Mouse (Mus musculus) brain, embryonic 14.5 days (tissue): ENCODE measurements at regions not wholly inside any gene's neighbourhood (a gene's known extent, or its start where the extent isn't known, plus 50 kb on each side); places are given as distances from the start of the nearest gene placed in this dataset.

ENCODE experiments used
- DNase-seq: peaks from one replicate; pipeline ENCODE4 v3.0.0-alpha.2; 2011; ENCODE audit warnings: low read depth
- CTCF ChIP-seq: fragments of 200-500 bp; IDR thresholded peaks from 2 replicates; pipeline ENCODE4 v1.5.1; 2012; ENCODE audit warnings: inconsistent platforms, mild to moderate bottlenecking, moderate library complexity, borderline replicate concordance; ENCODE audit not compliant: insufficient read depth, insufficient read length; ENCODE audit errors: extremely low read depth
- POLR2A ChIP-seq: fragments of 200-500 bp; IDR thresholded peaks from 2 replicates; pipeline ENCODE4 v1.6.1; 2012; ENCODE audit warnings: mild to moderate bottlenecking, inconsistent platforms, borderline replicate concordance; ENCODE audit not compliant: poor library complexity, insufficient read depth, insufficient read length, severe bottlenecking; ENCODE audit errors: extremely low read depth

DNA sequence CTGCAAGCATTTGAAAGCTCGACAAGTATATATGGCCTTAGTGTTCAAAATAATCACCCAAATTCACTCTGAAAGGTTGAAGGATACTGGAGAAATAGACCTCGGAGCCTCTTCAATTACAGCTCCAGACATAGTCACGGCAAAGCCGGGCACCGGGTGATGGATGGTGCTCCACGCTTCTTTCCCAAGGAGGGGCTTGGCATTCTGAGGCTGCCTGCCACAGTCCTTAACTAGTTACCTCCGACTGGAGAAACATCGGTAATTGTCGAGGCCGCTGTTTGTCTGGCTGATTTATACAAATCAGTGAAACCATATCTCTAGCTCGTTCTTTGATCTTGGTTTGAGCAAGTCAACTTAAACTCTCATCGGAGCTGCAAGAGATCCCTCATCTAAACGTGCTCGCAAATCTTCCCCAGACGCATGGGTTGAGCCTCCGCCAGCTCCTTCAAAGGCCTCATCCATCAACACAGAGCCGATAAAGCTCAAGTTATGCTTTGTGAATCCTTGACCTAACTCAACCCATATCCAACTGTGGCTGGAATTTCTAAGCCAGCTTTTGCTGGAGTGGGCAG lies 145.4 kb upstream of the Stx16 start:
- DNase-seq: no peak
- TF ChIP-seq CTCF (no peak), POLR2A (no peak)

DNA sequence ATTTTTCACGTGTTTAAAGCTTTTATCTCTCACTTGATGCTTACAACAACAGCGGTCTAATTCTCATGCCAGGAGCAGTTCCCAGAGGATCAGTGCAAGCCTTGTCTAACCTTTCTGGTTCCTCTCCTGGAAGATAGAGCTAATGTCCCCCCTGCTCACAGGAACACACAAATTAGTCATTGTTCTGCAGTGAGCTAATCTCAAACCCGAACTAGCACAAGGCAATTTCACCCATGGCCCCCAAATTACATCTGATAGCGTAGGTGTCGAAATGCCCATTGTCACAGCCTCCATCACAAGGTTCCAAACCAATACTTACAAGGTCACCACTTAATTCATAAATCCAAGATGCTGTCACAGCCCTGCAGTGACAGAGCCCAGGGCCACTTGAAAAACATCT lies 140.4 kb upstream of the Stx16 start:
- no peak for TF ChIP-seq POLR2A
- TF ChIP-seq CTCF: no peak
- peak; percentile 9 for DNase-seq

DNA sequence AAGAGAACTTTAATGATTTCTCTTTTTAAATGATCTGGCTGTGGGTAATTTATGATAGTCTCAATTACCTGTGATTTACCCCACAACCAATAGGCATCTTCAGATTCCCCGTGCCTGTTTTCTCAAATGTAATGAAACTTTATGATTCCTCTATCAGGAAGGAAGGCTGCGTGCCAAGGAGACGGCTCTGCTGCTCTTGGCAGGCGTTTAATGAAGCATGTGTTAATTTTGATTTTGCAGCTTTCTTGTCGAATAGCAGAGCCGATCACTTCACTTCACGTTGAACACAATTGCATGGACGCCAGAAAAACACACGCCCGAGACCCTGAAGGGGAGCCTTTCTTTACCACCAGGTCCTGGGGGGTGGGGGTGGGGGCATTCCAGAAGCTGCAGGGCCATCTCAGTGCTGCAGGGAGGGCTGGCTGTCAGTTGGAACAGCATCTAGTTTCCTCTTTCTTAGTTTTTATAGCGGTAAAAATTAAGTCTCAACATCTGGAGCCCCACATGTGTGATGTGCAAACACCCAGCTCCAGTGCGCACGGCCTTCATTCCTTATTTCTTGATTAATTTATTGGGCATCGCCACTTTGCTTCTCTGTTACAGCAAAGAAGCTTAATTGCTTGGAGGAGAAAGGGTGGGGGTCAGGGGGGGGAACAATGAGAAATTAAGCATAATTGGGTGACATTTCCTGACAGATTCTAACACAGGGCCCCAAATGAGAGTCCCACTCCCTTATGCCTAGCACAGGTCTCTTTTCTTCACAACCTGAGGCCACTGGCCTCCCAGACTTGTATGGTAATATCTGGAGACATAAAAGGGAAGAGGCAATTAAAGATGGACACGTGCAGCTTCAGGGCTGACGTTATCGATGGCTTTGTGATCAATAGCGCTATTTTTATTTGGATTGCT lies 138.3 kb upstream of the Stx16 start:
- DNase-seq: peak; percentile 81

GRCm38 (mm10) chr2:173938440-173938787 lies 137.7 kb upstream of the Stx16 start:
- no peak for TF ChIP-seq POLR2A
- TF ChIP-seq CTCF: no peak
- DNase-seq: peak; percentile 36

More for the DNA sequence above, 138.3 kb upstream of the Stx16 start:
- TF ChIP-seq CTCF (no peak), POLR2A (no peak)

GRCm38 (mm10) chr2:173945441-173945840 lies 130.7 kb upstream of the Stx16 start:
- TF ChIP-seq POLR2A: no peak
- TF ChIP-seq CTCF: no peak
- no peak for DNase-seq

DNA sequence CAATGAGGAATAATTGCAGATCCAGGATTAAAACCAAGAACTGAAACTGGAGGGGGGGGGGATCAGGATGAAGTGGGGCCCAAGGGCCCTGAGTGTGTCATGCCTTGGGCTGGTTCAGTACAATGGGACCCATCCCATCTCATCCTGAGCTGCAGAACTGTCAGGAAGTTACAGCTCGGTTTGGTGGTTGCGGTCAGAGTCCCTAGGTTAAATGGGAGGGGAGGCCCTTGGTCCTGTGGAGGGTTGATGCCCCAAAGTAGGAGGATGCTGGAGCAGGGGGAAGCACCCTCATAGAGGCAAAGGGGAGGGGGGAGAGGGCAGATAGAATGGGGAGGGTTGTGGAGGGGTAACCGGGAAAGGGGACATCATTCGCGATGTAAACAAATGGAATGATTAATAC lies 127.5 kb upstream of the Stx16 start:
- TF ChIP-seq CTCF: no peak
- no peak for TF ChIP-seq POLR2A
- no peak for DNase-seq

DNA sequence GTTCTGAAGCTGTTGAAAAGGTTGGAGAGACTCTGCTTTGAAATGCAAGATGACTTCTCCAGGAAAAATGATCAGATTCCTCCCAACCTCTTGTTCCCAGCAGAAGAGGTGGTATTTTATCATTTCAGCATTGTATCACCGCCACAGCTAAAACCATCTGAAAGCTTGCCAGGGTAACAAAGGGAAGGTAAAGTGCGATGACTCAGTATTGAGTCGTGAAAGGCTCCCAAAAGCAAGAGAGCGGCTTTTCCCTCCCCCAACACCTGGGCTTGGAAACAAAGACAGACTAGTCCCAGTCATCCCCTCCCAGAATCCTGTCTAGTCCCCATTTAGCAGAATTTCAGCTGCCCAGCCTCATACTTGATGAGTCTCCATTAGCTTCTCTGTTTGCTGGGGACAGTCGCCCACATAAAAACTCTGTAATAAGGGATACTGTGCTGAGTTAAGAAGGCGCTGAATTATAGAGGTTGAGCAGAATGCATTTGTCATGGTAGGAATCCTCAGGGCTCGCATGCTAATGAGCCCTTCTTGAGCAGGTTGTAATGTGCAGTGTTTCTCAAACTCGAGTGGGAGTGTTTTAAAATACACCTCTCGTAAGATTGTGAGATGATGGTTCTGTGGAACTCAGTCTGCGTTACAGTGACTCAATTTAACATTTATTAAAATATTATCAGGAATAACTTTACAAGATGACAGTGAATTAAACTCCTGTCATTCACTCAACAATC lies 125.8 kb upstream of the Stx16 start:
- TF ChIP-seq CTCF: no peak
- TF ChIP-seq POLR2A: no peak
- DNase-seq: peak; percentile 12

DNA sequence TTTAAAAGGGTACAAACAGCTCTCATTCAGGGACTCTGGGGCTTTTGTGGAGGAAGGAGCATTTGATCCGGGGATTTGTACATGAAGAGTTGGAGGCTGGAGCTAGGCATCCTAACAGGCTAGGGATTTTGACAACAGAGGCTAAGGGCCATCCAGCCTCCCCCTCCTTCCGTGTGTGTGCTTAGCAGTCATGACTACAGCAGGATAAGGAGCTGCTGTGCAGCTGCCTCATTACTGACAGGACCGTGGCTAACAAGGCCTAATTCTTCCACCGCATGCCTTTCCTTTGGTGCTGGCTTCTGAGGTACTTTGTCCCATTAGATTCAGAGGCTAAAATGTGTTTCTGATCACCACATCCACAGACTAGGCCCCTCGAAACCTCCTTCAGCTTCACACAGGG lies 110.0 kb upstream of the Stx16 start:
- TF ChIP-seq CTCF (no peak), POLR2A (no peak)
- peak; percentile 32 for DNase-seq

- DNase-seq: no peak
- TF ChIP-seq CTCF (no peak), POLR2A (no peak)
Observed at GRCm38 (mm10) chr2:173970789-173971188, 105.3 kb upstream of the Stx16 start.

DNA sequence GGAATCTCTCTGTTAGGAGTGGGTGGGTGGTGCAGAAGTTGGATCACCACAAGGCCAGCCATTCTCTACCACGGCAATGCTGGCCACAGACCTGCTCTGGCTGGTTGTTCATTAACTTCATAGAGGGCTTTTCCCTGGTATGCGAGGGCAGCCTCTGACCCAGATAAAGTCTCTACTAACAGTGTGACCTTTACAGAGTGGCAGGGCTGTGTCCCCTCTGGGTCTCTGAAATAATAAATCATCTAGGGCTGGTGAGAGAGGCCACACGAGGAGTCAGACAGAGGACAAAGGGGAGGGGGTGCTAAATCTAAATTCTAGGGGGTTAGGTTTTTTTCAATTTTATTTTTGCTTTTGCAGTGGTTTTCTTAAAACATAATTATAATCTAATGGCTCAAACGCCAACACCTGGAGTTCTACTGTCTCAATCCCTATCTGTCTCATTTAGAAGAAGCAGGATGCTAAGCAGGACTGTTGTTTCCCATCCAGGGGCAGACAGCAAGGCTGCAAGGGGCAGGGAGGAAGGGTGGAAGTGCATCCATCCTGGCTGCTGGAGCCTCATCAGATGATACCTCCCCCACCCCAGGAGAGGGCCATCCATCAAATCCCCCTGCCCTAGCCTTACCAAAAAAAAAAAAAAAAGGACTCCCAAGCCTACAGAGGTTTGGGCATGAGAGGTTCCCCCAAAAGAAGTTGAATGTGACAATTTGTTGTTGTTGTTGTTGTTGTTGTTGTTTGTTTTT lies 99.6 kb upstream of the Stx16 start:
- no peak for TF ChIP-seq POLR2A
- TF ChIP-seq CTCF: no peak
- no peak for DNase-seq
